Mouse (Mus musculus) liver, postnatal 0 days (tissue): ENCODE results near the gene Astn2. TPM values are rescaled to one million over a fixed set of nuclear protein-coding genes. Genes with fewer than 3 reads are reported as not detected.

Experiments
- ATAC-seq: fragments of 200-750 bp; cut with Nextera tagmentation; 2 replicates; pipeline ENCODE4 v1.8.0; 2017; ENCODE audit warnings: mild to moderate bottlenecking, moderate library complexity
- DNase-seq: peaks from one replicate; pipeline ENCODE4 v3.0.0-alpha.2; 2016
- H3K27ac ChIP-seq: fragments of 300-500 bp; sonication (generic); 2 replicates; pipeline ENCODE4 v1.5.1; 2014; ENCODE audit warnings: antibody characterized with exemption, moderate library complexity, mild to moderate bottlenecking, low read depth
- H3K27me3 ChIP-seq: fragments of 300-500 bp; sonication (generic); 2 replicates; pipeline ENCODE4 v1.6.1; 2014; ENCODE audit warnings: low read length, control low read depth, mixed read lengths; ENCODE audit not compliant: insufficient read depth
- H3K36me3 ChIP-seq: fragments of 300-500 bp; sonication (generic); replicated peaks from 2 replicates; pipeline ENCODE4 v1.6.1; 2014; ENCODE audit warnings: mild to moderate bottlenecking, control low read depth, low read length, moderate library complexity, mixed read lengths; ENCODE audit not compliant: insufficient read depth
- H3K4me1 ChIP-seq: fragments of 300-500 bp; sonication (generic); 2 replicates; pipeline ENCODE4 v1.6.1; 2014; ENCODE audit warnings: antibody characterized with exemption, mild to moderate bottlenecking, control low read depth; ENCODE audit not compliant: insufficient read depth
- H3K4me2 ChIP-seq: fragments of 300-500 bp; sonication (generic); 2 replicates; pipeline ENCODE4 v1.6.1; 2014; ENCODE audit warnings: low read depth, mild to moderate bottlenecking, low read length, moderate library complexity, mixed read lengths
- H3K4me3 ChIP-seq: fragments of 300-500 bp; sonication (generic); 2 replicates; pipeline ENCODE4 v1.5.1; 2014; ENCODE audit warnings: low read depth, low read length
- H3K9ac ChIP-seq: fragments of 300-500 bp; sonication (generic); replicated peaks from 2 replicates; pipeline ENCODE4 v1.6.1; 2014; ENCODE audit warnings: mild to moderate bottlenecking, moderate library complexity
- H3K9me3 ChIP-seq: fragments of 300-500 bp; sonication (generic); 2 replicates; pipeline ENCODE4 v1.6.1; 2016; ENCODE audit warnings: mild to moderate bottlenecking, control low read depth, low read length, mixed read lengths
- CTCF ChIP-seq: sonication (generic); IDR thresholded peaks from 2 replicates; pipeline ENCODE4 v1.5.1; 2016; ENCODE audit warnings: antibody characterized with exemption, low read depth
- EP300 ChIP-seq: IDR thresholded peaks from 2 replicates; pipeline ENCODE4 v1.6.1; 2016; ENCODE audit warnings: antibody characterized with exemption, low read depth, mild to moderate bottlenecking
- WGBS: fragments of 180-500 bp; shearing (Covaris S2); extraction: QIAGEN DNeasy Blood & Tissue Kit; methylation state at CpG from one replicate; pipeline ENCODE4 v1.1.7; 2014; ENCODE audit not compliant: insufficient replicate concordance; 5-methylcytosine and 5-hydroxymethylcytosine counted together
- polyA plus RNA-seq: library from polyadenylated mRNA; unstranded; fragments of >200 nt; fragmentation: Nextera tagmentation; extraction: Ambion mirVana; gene quantifications from 2 replicates; pipeline ENCODE4 v1.2.1, GENCODE M21; 2015

The Astn2 gene
- polyA plus RNA-seq, 1 experiment from 2014 or later, result 0.02 TPM

- ATAC-seq (no peak), DNase-seq (no peak)
- 67% methylated on average over 11 of the region's 11 CpGs for WGBS
- no peaks in the 10 kb centered on the region for H3K36me3 ChIP-seq
- no peak overlapping the region for H3K27ac ChIP-seq
- H3K9me3 ChIP-seq, result no peaks in the 10 kb centered on the region
- H3K4me3 ChIP-seq, result no peak overlapping the region
- H3K27me3 ChIP-seq, result no peaks in the 10 kb centered on the region
- no peak overlapping the region for H3K9ac ChIP-seq
- no peak overlapping the region for H3K4me2 ChIP-seq
- H3K4me1 ChIP-seq, result no peaks in the 10 kb centered on the region
- TF ChIP-seq EP300 (no peak), CTCF (no peak)
Measured at GRCm38 (mm10) chr4:65916027-65917008, 488.1 kb downstream of the Astn2 start.

- Histone ChIP-seq H3K27me3 (no peaks in the 10 kb centered on the region), H3K4me2 (no peak overlapping the region), H3K4me1 (no peaks in the 10 kb centered on the region), H3K9ac (no peak overlapping the region), H3K36me3 (no peaks in the 10 kb centered on the region), H3K27ac (no peak overlapping the region), H3K9me3 (no peaks in the 10 kb centered on the region), H3K4me3 (no peak overlapping the region)
- 72% methylated on average over 8 of the region's 8 CpGs for WGBS
- ATAC-seq (no peak), DNase-seq (no peak)
- no peak for TF ChIP-seq CTCF
- no peak for TF ChIP-seq EP300
Measured at GRCm38 (mm10) chr4:65912247-65912942, 492.0 kb downstream of the Astn2 start.

GRCm38 (mm10) chr4:65907660-65908059, 496.8 kb downstream of the Astn2 start:
- no peaks in the 10 kb centered on the region for H3K27me3 ChIP-seq
- WGBS, result 62% methylated on average over 7 of the region's 7 CpGs
- no peak for ATAC-seq
- no peaks in the 10 kb centered on the region for H3K36me3 ChIP-seq
- no peak overlapping the region for H3K27ac ChIP-seq
- no peak for TF ChIP-seq CTCF
- TF ChIP-seq EP300, result no peak
- no peak overlapping the region for H3K4me2 ChIP-seq
- H3K9me3 ChIP-seq, result no peaks in the 10 kb centered on the region
- no peak overlapping the region for H3K4me3 ChIP-seq
- no peak for DNase-seq
- H3K9ac ChIP-seq, result no peak overlapping the region
- no peaks in the 10 kb centered on the region for H3K4me1 ChIP-seq

GRCm38 (mm10) chr4:65904963-65905362, 499.4 kb downstream of the Astn2 start:
- Histone ChIP-seq H3K9me3 (no peaks in the 10 kb centered on the region), H3K36me3 (no peaks in the 10 kb centered on the region), H3K27me3 (no peaks in the 10 kb centered on the region), H3K27ac (no peak overlapping the region), H3K9ac (no peak overlapping the region), H3K4me1 (no peaks in the 10 kb centered on the region), H3K4me3 (no peak overlapping the region), H3K4me2 (no peak overlapping the region)
- no peak for ATAC-seq
- TF ChIP-seq CTCF (no peak), EP300 (no peak)
- WGBS, result 72% methylated on average over 2 of the region's 2 CpGs
- DNase-seq, result no peak

GRCm38 (mm10) chr4:65896092-65897027, 508.1 kb downstream of the Astn2 start:
- DNase-seq, result no peak
- no peak overlapping the region for H3K27ac ChIP-seq
- H3K27me3 ChIP-seq, result no peaks in the 10 kb centered on the region
- no peak overlapping the region for H3K4me3 ChIP-seq
- no peaks in the 10 kb centered on the region for H3K4me1 ChIP-seq
- TF ChIP-seq CTCF, result no peak
- no peak for TF ChIP-seq EP300
- H3K36me3 ChIP-seq, result no peaks in the 10 kb centered on the region
- WGBS, result 71% methylated on average over 5 of the region's 5 CpGs
- no peak overlapping the region for H3K4me2 ChIP-seq
- no peak overlapping the region for H3K9ac ChIP-seq
- H3K9me3 ChIP-seq, result no peaks in the 10 kb centered on the region
- no peak for ATAC-seq
